Mouse (Mus musculus) heart, postnatal 0 days (tissue): ENCODE data around the gene Myocos.

ENCODE experiments used
- CTCF ChIP-seq: IDR thresholded peaks from 2 replicates; pipeline ENCODE4 v1.5.1; 2016; ENCODE audit warnings: antibody characterized with exemption, control low read depth, low read depth
- EP300 ChIP-seq: IDR thresholded peaks from 2 replicates; pipeline ENCODE4 v1.6.1; 2016; ENCODE audit warnings: antibody characterized with exemption, low read depth

DNA sequence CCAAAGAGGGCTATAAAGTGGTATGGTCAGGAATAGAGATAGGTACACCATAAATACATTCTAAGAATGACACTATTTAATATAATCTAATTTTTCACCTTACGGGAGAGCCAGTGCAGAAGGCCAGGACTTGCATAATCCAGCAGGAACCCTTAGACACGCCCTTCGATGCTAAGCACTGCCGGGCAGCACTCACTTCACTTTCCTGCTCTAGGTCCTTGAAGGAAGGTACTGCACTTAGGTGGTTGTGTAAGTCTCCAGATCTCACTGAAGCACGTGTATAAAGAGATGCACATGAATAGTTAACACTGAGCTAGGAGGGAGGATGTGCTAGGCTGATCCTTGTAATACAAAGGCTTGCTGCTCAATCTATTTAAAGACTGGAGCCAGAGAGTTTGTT, 58.4 kb downstream of the Myocos start:
- TF ChIP-seq EP300 (no peak), CTCF (no peak)
